Mouse (Mus musculus) ZHBTc4 (cell line): ENCODE data around the gene Pik3c2a.

ENCODE experiments used
- DNase-seq: peaks from one replicate; pipeline ENCODE4 v3.0.0-alpha.2; 2011; ENCODE audit warnings: low read depth, low spot score

Gene Pik3c2a

DNA sequence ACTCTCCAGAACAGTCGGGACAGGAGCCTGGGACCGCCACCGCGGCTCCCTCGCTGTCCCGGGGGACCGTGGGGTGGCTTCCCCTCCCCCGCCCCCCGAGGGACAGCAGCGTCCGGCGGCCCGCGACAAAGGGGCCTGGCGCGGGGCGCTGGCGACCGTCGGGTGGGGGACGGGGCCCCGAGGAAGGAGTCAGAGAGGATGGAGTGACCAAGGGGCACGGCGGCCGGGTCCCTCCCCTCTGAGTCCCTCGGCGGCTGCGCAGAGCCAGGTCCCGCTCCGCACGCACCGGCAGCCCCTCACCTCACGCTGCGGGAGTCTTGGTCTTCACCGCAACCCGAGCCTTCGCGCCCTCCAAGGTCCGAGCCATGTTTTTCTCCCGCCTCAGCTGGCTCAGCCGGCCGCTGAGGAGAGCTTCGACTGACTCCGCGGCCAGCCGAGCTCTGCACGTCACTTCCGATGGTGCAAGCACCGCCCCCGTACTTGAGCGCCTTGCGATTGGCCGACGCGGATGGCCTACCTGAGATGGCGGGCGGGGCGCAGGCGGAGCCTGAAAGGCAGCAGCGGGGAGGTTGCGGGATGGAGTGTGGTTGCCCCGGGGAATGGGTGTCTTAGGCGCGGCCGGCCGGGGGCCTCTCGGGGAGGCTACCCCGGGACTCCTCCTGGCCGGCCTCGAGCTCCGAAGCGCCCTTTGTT lies at the start of gene Pik3c2a:
Gene Pik3c2a, minus strand, starts transcription at position 446 of the 693 bp plus-strand sequence.
- DNase-seq: peak; percentile 98

DNA sequence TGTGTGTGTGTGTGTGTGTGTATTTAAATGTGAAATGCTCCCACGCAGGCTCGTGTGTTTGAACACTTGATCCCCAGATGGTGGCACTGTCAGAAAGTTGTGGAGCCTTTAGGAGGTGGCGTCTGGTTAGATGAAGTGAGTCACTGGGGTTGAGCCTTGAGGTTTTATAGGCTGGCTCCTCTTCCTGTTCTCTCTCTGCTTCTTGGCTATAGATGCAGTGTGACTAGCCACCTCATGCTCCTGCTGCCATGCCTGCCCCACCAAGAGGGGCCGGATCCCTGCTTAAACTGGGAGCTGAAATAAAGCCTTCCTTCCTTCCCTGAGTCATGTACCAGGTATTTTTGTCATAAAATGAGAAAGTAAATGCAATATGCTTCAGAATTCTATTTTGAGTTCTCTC lies 47.9 kb upstream of the Pik3c2a start:
- DNase-seq: no peak

DNA sequence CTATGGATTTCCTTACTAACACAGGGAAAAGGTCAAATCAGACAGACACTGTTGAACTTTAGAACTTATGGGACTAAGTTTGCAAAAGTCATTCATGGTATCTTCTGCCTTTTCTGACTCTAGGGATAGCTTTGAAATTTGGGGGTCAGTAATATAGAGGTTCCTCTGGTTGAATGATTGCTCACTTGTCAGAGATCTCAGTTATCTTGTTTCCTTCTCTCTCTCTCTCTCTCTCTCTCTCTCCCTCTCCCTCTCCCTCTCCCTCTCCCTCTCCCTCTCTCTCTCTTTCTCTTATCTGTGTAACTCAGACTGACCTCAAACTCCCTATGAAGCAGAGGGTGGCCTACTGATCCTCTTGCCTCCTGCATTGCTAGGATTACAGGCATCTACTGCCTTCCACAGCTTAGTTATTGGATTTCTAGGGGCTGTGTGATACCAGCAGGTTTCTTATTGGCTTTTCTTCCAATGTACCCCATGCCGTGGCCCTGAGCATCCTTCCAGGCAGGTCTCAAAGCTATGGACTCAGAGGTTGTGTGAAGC lies 41.9 kb upstream of the Pik3c2a start:
- DNase-seq: no peak

DNA sequence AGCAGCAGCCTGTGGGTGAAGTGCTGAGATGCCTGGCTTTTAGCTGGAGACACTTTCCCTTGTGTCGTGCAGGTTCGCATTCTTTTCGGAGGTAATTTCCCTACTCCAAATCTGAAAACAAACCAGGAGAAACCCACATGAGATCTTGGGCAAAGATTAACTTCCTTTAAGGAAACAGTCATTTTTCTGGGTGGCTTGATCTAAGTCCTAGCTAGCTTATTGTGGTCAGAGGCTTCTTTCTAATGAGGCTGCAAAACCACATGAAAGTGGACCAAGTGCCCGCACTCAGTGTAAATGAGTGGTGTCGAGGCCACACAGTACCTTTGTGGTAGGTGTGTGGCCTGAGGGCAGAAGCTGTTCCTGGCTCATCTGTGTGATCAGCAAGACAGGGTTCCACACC lies 41.0 kb upstream of the Pik3c2a start:
- no peak for DNase-seq

DNA sequence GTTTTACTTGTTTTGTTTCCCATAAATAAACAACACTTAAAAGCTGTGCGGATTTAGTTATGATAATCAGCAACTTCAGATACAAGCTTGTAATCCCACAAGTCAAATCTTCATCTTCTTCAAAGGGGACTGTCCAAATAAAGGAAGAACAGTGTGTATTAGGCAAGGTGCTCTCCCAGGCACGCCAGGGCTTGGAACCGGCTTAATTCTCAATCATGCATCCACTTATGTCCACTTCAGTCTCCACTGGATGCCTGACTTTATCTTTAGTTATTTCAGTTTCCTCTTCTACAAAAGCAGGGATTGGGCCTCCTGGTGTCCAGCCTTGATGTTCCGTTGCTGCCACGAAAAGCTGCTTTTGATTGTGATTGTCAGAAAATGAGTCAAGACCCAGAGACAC lies 40.5 kb upstream of the Pik3c2a start:
- DNase-seq: no peak

DNA sequence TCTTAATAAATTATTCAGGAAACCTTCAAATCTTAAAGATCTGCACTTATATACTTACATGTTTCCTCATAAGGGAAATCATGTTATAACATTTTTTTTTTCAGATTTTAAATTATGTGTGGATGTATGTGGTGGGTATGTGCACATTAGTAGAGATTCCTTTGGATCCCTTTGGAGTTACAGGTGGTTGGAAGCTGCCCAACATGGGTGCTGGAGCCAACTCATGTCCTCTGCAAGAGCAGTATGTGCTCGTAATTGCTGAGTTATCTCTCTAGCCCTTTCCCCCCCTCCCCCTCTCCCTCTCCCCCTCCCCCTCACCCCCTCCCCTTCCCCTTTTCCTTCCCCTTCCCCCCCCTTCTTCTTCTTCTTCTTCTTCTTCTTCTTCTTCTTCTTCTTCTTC lies 39.9 kb upstream of the Pik3c2a start:
- no peak for DNase-seq

DNA sequence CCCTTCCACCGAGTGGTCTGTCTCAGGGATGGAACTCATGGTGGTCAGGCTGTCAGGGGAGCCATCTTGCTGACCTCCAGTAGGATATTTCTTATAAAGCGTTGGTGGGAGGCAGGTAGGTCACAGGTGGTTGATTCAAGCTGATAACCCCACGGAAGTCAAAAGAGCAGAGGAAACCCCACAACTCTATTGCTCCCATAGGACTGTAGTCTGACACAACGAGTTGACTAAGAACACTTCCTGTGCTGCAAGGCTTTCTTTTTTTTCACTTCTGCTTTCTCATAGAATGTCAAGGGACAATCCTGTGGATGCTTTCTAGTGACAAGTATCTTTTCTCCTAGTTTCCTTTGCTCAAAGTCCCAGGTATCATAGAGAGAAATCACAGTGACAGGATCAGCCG lies 33.0 kb upstream of the Pik3c2a start:
- no peak for DNase-seq

DNA sequence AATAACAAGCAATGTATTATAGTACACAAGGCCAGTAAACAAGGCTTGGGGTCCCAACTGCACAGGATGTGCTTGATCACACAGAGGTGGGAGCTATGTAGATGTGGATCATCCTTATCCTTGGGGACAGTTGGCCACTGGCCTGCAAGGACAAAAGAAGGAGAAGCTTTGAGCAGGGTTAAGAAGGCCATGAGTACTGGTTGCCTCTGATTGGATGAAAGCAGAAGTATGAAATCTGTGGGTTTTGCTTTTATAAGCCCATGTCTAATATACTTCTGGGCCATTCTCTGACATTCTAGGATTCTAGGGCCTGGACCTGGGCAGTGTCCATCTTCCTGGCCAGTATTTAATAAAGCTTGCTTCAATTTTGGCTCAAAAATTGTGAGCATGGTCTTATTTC lies 32.6 kb upstream of the Pik3c2a start:
- no peak for DNase-seq

DNA sequence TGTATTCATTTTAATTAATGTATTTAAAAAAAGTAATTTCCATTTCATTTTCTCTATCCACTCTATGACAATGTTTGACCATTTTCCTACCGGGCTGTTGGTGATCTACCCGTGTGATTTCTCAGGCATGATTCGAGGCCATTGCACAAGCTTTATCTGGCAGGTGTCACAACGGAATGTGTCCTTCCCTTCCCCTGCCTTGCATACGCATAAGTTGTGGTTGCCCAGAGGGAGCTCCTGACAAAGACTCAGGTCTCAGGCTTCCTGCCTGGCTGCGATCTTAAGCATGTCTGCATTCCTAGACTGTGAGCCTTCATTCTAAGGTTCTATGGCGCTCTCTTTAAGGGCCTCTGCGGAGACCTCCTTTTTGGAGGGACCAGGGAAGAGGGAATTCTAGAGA lies 18.9 kb upstream of the Pik3c2a start:
- DNase-seq: peak; percentile 67

DNA sequence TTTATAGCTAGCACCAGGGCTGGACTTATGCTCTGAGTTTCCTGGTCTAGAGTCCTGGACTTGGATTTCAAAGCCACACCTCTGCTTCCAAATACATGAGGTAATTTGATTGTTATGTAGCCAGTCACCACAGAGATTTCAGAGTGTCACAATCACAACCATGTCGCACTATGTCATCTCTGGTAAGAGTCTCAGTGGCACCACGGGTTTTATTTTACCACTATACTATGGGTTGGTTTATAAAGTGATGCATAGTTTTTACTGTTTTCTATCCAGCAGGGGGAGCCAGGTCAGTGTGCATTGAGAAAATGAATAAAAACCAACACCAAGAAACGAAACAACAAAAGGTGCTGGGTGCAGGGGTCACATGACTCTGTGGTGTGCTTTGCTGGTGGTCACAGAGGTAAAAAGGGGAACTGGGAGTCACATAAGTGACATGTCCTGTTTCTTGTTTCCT lies 15.8 kb upstream of the Pik3c2a start:
- peak; percentile 16 for DNase-seq

DNA sequence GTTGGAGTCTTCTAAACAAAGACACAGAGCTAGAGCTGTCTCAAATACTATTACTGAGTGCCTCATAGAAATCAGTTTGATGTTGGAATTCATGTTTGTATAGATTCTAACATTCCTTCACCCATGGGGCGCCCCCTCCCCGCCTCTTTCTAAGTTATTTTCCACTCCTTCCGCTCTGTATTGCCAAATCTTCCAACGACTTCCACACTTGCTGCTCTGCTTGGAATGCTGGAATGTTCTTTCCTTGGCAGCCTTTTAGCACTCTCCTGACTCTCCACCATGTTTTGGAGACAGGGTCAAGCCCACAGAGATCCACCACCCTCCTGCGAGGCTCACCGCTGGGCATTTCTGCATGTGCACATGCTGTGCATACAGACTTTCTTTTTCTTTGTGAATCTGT lies 14.1 kb upstream of the Pik3c2a start:
- DNase-seq: peak; percentile 16

DNA sequence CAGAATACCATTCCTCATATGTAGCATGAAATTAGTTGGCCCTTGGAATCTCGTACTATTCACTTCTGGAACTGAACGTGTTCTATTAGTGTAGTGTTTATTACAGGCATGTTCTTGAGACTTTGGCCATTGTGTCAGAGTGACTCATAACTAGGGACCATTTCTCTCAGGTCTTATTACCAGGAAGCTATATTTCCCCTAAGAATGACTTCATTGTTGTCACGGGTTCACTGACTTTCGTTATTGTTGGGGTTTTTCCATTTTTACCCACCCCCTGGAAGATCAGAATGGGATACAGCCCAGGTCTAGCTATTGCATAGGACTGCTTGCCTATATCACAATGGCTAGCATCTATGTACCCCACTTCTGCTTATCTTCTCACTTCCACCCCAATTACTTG lies 13.7 kb upstream of the Pik3c2a start:
- DNase-seq: no peak

DNA sequence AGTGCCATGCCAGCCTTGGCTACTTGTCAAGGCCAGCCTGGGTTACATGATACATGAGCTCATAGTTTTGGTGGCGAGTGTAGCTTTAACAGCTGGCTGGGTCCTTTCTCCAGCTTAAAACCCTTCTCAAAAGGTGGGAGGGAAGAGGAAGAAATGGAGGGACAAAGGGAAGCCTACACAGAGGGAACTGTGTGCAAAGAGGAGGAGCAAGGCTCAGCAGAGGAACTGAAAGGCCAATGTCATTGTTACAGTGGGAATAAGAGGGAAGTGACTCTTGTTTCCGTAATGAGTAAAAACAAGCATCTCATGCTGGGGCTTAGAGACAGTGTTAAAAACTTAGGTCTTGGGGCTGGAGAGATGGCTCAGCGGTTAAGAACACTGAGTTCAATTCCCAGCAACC lies 3.4 kb upstream of the Pik3c2a start:
- no peak for DNase-seq

DNA sequence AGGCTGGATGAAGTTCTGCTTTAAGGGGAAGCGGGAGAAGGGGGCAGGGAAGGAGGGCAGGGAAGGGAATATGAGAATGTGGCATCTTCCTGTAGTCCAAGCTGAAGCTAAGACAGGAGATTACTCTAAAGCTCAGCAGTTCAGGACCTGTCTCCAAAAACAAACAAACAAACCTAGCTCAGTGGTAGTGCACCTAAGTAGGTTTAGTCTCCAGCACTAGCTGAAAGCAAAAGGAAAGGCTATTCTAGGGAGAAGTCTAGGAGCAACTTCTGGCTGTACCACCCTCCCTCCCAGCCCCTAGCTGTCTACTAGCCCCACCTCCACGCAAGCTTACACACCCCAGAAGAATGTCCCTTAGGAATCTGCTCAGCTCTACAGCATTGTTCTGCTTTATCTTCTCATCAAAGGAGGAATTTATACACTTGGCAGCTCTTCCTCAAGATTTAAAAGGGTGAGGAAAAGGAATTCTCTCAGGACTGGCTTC lies 1.1 kb upstream of the Pik3c2a start:
- DNase-seq: peak; percentile 88

DNA sequence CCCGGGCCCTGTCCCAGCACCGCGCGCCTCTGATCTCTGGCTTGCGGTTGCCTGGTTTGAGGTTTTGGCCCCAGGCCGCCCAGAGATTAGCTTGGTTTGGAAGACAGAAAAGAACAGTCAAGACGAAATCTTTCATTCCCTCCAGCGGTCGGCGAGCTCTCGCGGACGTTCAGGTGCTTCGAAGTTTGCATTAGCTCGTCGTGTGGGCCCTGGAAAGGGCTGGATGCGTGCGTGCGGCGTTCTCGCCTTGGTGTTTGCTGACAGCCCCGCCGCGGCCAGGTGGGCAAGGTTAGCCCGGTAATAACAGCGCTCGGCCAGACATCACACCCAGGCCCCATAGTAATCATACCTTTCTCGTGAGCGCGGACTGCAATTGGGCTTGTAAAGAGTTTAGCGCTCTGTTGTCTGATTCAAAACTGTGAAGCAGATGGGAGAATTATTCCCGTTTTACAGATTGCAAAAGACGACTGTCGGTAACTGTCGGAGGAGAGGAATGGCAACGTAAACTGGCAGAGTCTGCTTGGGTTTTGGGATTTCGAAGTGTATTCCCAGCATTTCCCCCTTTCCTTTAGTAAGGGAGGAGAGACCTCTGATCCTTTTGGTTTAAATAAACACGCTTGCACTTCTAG lies 562 bp upstream of the Pik3c2a start:
- DNase-seq: peak; percentile 80

DNA sequence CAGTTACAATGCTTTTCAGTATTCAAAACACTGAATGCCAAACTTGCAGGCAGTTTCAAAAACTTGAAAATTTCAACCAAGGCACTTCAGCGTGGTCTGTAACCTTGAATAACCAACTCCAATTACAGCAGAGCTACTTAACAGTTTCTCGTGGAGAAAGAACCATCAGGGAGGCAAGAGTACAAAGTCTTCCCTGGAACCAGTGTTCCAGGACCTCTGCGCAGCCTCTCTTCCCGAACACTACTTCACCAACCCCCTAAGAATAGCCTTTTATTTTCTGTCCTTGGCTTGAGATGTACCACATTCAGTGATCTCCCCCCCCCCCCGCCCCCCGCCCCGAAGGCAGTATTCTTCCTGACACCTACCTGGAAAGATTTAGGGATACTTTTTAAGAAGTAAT lies 1.0 kb downstream of the Pik3c2a start:
- no peak for DNase-seq

DNA sequence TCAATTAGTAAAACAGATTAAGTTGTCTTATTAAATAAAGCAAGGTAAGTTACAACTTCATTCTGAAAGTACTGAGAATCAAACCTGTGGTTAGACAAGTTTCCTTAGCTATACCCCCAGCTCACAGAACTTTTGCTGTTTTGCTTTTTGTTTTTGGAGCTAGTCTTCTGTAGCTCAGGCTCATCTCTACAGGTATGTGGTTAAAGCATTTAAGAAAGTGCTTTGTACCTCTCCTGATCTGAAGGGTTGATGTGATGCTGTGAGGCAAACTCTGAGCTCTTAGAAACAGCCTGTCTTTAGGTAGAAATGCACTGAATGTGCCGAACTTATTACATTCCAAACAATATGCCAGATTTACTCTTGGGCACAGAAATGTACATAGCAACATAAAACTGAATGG lies 1.9 kb downstream of the Pik3c2a start:
- no peak for DNase-seq

DNA sequence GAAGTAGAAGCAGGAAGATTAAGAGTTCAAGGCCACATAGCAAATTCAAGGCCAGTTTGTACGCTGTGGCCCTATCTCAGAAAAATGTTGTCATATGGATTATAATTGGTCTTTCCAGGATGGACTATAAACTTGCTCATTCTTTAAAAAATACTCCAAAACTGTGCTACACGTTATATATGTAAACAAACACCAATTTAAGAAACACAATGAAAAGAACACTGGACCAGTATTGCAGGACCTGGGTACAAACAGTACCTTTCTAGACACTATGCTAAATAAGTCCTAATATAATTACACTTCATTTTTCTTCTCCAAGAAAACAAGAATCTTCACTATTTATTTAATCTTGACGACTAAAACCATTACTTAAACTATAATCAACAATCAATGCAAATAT lies 11.6 kb downstream of the Pik3c2a start:
- DNase-seq: no peak

DNA sequence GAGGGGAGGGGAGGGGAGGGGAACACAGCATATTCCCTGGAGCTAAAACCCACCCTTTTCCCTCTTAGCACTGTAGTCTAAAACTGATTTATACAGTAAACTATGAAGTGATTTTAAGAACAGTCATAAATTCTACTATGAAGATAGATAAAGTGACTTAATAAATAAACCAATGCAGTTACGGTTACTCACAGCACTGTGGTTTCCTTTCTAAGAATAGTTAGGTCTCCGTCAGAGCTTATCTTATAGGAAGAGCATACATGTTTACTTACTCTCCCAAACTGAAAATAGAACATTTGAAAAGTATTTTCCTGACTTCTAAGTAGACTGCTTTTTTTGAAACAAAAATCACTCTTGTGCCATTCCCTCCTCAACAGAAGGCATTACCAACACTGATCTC lies 12.3 kb downstream of the Pik3c2a start:
- DNase-seq: no peak

DNA sequence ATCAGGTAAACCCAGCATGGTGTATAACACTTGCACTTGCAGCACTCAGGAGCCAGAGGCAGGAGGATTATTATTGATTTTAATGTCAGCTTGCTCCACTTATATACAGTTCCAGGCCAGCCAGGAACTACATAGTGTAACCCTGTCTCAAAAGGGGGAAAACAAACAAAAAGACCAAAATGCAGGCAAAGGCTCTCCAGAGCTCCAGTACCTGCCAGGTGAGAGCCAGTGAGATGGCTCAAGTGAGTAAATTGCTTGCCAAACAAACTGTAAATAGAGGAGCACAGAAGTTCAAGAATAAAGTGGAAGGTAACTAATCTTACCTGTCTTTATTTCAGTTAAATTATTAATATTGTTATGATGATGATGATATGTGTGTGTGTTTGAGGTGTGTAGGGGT lies 16.0 kb downstream of the Pik3c2a start:
- DNase-seq: no peak

DNA sequence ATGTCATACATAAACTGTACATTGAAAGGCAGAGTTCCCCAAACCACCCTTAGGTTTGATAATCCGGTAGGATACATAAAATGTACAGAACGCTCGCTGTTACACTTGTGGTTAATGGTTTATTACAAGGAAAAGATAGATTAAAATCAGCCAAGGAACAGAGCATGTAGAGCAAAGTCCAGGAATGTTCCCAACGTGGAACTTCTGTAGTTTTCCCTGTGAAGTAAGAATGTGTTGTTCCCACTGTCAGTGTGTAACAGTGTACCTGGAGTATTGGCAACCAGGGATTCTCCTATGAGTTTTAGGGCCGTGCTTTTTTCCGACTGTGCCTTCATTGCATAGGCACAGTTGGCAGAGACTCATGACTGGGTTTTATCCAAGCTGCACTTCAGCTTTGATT lies 17.5 kb downstream of the Pik3c2a start:
- DNase-seq: no peak

DNA sequence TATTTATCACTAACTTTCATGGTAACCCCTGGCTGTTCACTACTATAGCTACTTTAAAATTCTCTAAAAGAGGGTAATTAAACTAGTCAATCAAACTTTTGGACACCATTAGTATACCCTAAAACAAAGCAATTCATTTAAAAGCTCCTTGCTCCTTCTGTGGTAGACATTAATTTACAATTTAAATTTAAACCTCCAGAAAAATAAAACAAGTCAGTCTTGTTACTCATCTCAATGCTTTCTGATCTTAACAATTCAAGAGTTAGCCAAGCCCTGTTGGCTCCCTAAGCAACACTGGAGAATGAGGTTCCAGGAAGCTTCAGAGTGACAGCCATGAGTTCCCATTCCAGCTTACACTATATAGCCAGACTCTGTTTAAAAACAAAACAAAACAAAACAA lies 22.2 kb downstream of the Pik3c2a start:
- DNase-seq: no peak

DNA sequence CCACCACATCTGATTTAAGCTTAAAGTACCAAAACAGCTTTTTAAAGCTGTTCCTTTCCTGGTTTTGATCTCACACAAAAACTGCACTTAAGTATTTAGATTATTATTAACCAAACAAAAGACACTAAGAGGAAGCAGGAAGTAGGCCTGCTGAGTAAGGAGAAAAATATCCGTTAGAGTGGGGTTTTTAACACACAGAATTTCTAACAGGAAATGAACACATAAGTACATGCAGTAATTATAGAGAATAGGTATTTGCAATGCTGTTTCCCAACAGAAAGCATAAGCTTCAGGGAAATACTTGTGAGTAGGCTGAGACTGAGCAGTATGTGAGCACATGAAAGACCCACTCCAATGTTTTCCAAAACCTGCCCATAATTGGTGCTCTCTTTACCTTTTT lies 33.8 kb downstream of the Pik3c2a start:
- no peak for DNase-seq
